Mouse (Mus musculus) limb, embryonic 14.5 days (tissue): ENCODE data around the gene 4930524N10Rik. TPM values are rescaled to one million over a fixed set of nuclear protein-coding genes. Genes with fewer than 3 reads are reported as not detected.

Experiments
- ATAC-seq: fragments of 200-750 bp; cut with Nextera tagmentation; 2 replicates; pipeline ENCODE4 v1.8.0; 2017; ENCODE audit warnings: low read depth, moderate number of reproducible peaks, moderate TSS enrichment; ENCODE audit not compliant: low FRiP score
- DNase-seq: peaks from one replicate; pipeline ENCODE4 v3.0.0-alpha.2; 2015; ENCODE audit warnings: low spot score
- H3K27ac ChIP-seq: fragments of 300-500 bp; sonication (generic); replicated peaks from 2 replicates; pipeline ENCODE4 v1.5.1; 2014; ENCODE audit warnings: low read depth, mild to moderate bottlenecking, low read length, moderate library complexity, mixed read lengths
- H3K27me3 ChIP-seq: fragments of 300-500 bp; sonication (generic); 2 replicates; pipeline ENCODE4 v1.6.1; 2014; ENCODE audit warnings: low read length, mixed read lengths; ENCODE audit not compliant: control insufficient read depth, insufficient read depth
- H3K36me3 ChIP-seq: fragments of 300-500 bp; sonication (generic); 2 replicates; pipeline ENCODE4 v1.6.1; 2014; ENCODE audit warnings: mild to moderate bottlenecking, low read length, moderate library complexity, mixed read lengths; ENCODE audit not compliant: control insufficient read depth, insufficient read depth
- H3K4me1 ChIP-seq: fragments of 300-500 bp; sonication (generic); 2 replicates; pipeline ENCODE4 v1.6.1; 2014; ENCODE audit warnings: antibody characterized with exemption, low read length, mixed read lengths; ENCODE audit not compliant: control insufficient read depth, insufficient read depth
- H3K4me2 ChIP-seq: fragments of 300-500 bp; sonication (generic); replicated peaks from 2 replicates; pipeline ENCODE4 v1.6.1; 2014; ENCODE audit warnings: low read depth, mild to moderate bottlenecking, low read length, moderate library complexity; ENCODE audit not compliant: severe bottlenecking
- H3K4me3 ChIP-seq: fragments of 300-500 bp; sonication (generic); replicated peaks from 2 replicates; pipeline ENCODE4 v1.5.1; 2014; ENCODE audit warnings: low read length
- H3K9ac ChIP-seq: fragments of 300-500 bp; sonication (generic); 2 replicates; pipeline ENCODE4 v1.6.1; 2014; ENCODE audit warnings: mild to moderate bottlenecking, low read depth, low read length, moderate library complexity; ENCODE audit not compliant: severe bottlenecking
- H3K9me3 ChIP-seq: fragments of 300-500 bp; sonication (generic); 2 replicates; pipeline ENCODE4 v1.6.1; 2016; ENCODE audit warnings: low read length; ENCODE audit not compliant: control insufficient read depth
- POLR2A ChIP-seq: fragments of 200-500 bp; IDR thresholded peaks from 2 replicates; pipeline ENCODE4 v1.8.0; 2012; ENCODE audit warnings: inconsistent platforms, mild to moderate bottlenecking, moderate library complexity, borderline replicate concordance; ENCODE audit not compliant: insufficient read depth, insufficient read length; ENCODE audit errors: extremely low read depth
- whole genome bisulfite sequencing: fragments of 180-500 bp; shearing (Covaris S2); extraction: QIAGEN DNeasy Blood & Tissue Kit; methylation state at CpG from one replicate; pipeline ENCODE4 v1.1.7; 2014; 5-methylcytosine and 5-hydroxymethylcytosine counted together
- polyA plus RNA-seq, 2 experiments: library from polyadenylated mRNA; depleted of rRNA in 1 of 2; stranded (reverse) in 1 of 2; unstranded in 1 of 2; fragments of >200 nt; fragmentation: Nextera tagmentation in 1 of 2; extraction: Ambion mirVana in 1 of 2; gene quantifications; 2 replicates each; pipeline versions ENCODE4 v1.2.1 to v1.2.3; 2012 to 2014

4930524N10Rik gene
- polyA plus RNA-seq (2012; rRNA removed) (not detected in 2 replicates), polyA plus RNA-seq (2014; fragmentation: Nextera tagmentation; extraction: Ambion mirVana) (not detected in 2 replicates)

- WGBS, result 26% methylated on average over 1 of the region's 1 CpGs
- no peak within 1 kb of the TSS for H3K4me2 ChIP-seq
- no peaks in the 10 kb centered on the region for H3K9me3 ChIP-seq
- no peak within 1 kb of the TSS for H3K27ac ChIP-seq
- no peak for TF ChIP-seq POLR2A
- no peaks in the 10 kb centered on the region for H3K4me1 ChIP-seq
- H3K9ac ChIP-seq, result no peak within 1 kb of the TSS
- H3K36me3 ChIP-seq, result no peaks in the 10 kb centered on the region
- no peak within 1 kb of the TSS for H3K4me3 ChIP-seq
- ATAC-seq (no peak), DNase-seq (no peak)
- H3K27me3 ChIP-seq, result no peaks in the 10 kb centered on the region
Observed at GRCm38 (mm10) chrX:154343292-154343691, at the start of gene 4930524N10Rik. TSS of gene 4930524N10Rik (minus strand) at chrX:154343392.

- H3K9ac ChIP-seq, result no peak overlapping the region
- WGBS, result 75% methylated on average over 3 of the region's 3 CpGs
- DNase-seq (no peak), ATAC-seq (no peak)
- H3K4me3 ChIP-seq, result no peak overlapping the region
- no peaks in the 10 kb centered on the region for H3K9me3 ChIP-seq
- H3K27me3 ChIP-seq, result no peaks in the 10 kb centered on the region
- no peak overlapping the region for H3K27ac ChIP-seq
- H3K36me3 ChIP-seq, result no peaks in the 10 kb centered on the region
- no peak overlapping the region for H3K4me2 ChIP-seq
- TF ChIP-seq POLR2A, result no peak
- H3K4me1 ChIP-seq, result no peaks in the 10 kb centered on the region
Observed at GRCm38 (mm10) chrX:154350042-154350441, 6.8 kb upstream of the 4930524N10Rik start.

- Histone ChIP-seq H3K4me2 (no peak overlapping the region), H3K4me1 (no peaks in the 10 kb centered on the region), H3K27me3 (no peaks in the 10 kb centered on the region), H3K27ac (no peak overlapping the region), H3K9ac (no peak overlapping the region), H3K36me3 (no peaks in the 10 kb centered on the region), H3K9me3 (no peaks in the 10 kb centered on the region), H3K4me3 (no peak overlapping the region)
- ATAC-seq (no peak), DNase-seq (no peak)
- no peak for TF ChIP-seq POLR2A
- WGBS, result 85% methylated on average over 7 of the region's 7 CpGs
Observed at GRCm38 (mm10) chrX:154349302-154350041, 6.3 kb upstream of the 4930524N10Rik start.

- Histone ChIP-seq H3K4me2 (no peak overlapping the region), H3K4me1 (no peaks in the 10 kb centered on the region), H3K9ac (no peak overlapping the region), H3K36me3 (no peaks in the 10 kb centered on the region), H3K27me3 (no peaks in the 10 kb centered on the region), H3K9me3 (no peaks in the 10 kb centered on the region), H3K27ac (no peak overlapping the region), H3K4me3 (no peak overlapping the region)
- DNase-seq, result no peak
- no peak for ATAC-seq
- 78% methylated on average over 3 of the region's 3 CpGs for WGBS
- TF ChIP-seq POLR2A, result no peak
Observed at GRCm38 (mm10) chrX:154347933-154348332, 4.7 kb upstream of the 4930524N10Rik start.

Other genes with a start within 250 kb of the 4930524N10Rik start
- gene Gm15140, start 222.7 kb downstream of the 4930524N10Rik start, polyA plus RNA-seq (2012; rRNA removed), result not detected in 2 replicates
- gene Gm15140, start 222.7 kb downstream of the 4930524N10Rik start, polyA plus RNA-seq (2014; fragmentation: Nextera tagmentation; extraction: Ambion mirVana), result not detected in 2 replicates
- not detected in 2 replicates for gene Samt4, start 138.6 kb upstream of the 4930524N10Rik start, polyA plus RNA-seq (2012; rRNA removed)
- gene Samt4, start 138.6 kb upstream of the 4930524N10Rik start, polyA plus RNA-seq (2014; fragmentation: Nextera tagmentation; extraction: Ambion mirVana), result not detected in 2 replicates
- gene Samt2, start 236.0 kb upstream of the 4930524N10Rik start, polyA plus RNA-seq (2012; rRNA removed), result not detected in 2 replicates
- gene Samt2, start 236.0 kb upstream of the 4930524N10Rik start, polyA plus RNA-seq (2014; fragmentation: Nextera tagmentation; extraction: Ambion mirVana), result not detected in 2 replicates